In genomic region chr7:44360792-44361301, GRCm38 (mm10) we compare ENCODE assay signal across 8 mouse cellular contexts. TPM values are rescaled to one million over a fixed set of nuclear protein-coding genes. Genes with fewer than 3 reads are reported as not detected.
A peak's percentile ranks its signal among the peaks of the same experiment; 100 is the strongest.
DNase-seq lines count a peak whose midpoint lies in the region; ATAC-seq and TF ChIP-seq lines count a peak whose summit lies in the region.

No protein-coding gene starts in this region.

- H3K4me3 ChIP-seq in kidney, adult 2 months (ENCODE audit: insufficient read depth, low read depth, low read length): no peak overlapping the region
- peak overlapping the region; percentile 52; the same call in 1 of the 2 replicates for H3K4me3 ChIP-seq in intestine, postnatal 0 days (ENCODE audit: low read depth, low read length)
- H3K4me3 ChIP-seq in olfactory bulb, adult 2 months (ENCODE audit: insufficient read depth, low read depth, low read length): peak overlapping the region; percentile 69

- peak overlapping the region; percentile 98 for H3K4me2 ChIP-seq in intestine, postnatal 0 days (replicated peaks; ENCODE audit: low read depth)

- H3K9ac ChIP-seq in intestine, postnatal 0 days (ENCODE audit: low read depth, low read length): no peak overlapping the region

- no peaks in the 10 kb centered on the region for H3K4me1 ChIP-seq in kidney, adult 2 months (ENCODE audit: control insufficient read depth, insufficient read depth, low read length)
- no peaks in the 10 kb centered on the region for H3K4me1 ChIP-seq in intestine, postnatal 0 days (replicated peaks; ENCODE audit: control insufficient read depth, insufficient read depth, low read length)
- H3K4me1 ChIP-seq in olfactory bulb, adult 2 months (ENCODE audit: control insufficient read depth, insufficient read depth, low read length): peaks cover 39% of the 10 kb centered on the region

- H3K27ac ChIP-seq in kidney, adult 2 months (ENCODE audit: insufficient read depth, low read depth, low read length): no peak overlapping the region
- H3K27ac ChIP-seq in intestine, postnatal 0 days (ENCODE audit: low read depth, low read length): no peak overlapping the region
- peak overlapping the region; percentile 93; the same call in 1 of the 2 replicates for H3K27ac ChIP-seq in olfactory bulb, adult 2 months (ENCODE audit: insufficient read depth, low read depth, low read length)

- no peaks in the 10 kb centered on the region for H3K9me3 ChIP-seq in intestine, postnatal 0 days (ENCODE audit: control insufficient read depth)

- 0 out of 2 replicates have a peak, but pooled peaks have one; percentile 0 for ATAC-seq in intestine, postnatal 0 days

- TF ChIP-seq POLR2A in kidney, adult 2 months (IDR thresholded peaks at IDR 0.05; ENCODE audit: low read depth, low read length): no peak
- no peak for TF ChIP-seq POLR2A in olfactory bulb, adult 2 months (IDR thresholded peaks at IDR 0.05; ENCODE audit: insufficient read depth, low read depth, low read length)

- peak; percentile 14 for DNase-seq in kidney, adult 2 months
- DNase-seq in kidney, adult 18-20 months: no peak
- DNase-seq in ES-CJ7 (ENCODE audit: low read depth, low spot score): peak; percentile 61
- DNase-seq in cerebellum, postnatal 36 days: peak; percentile 46 to 52
- DNase-seq in adrenal gland, postnatal 14 days: no peak
- DNase-seq in thymus, postnatal 14 days: no peak

- H3K27me3 ChIP-seq in kidney, adult 2 months (replicated peaks; ENCODE audit: control insufficient read depth, insufficient read depth, low read length): no peaks in the 10 kb centered on the region
- H3K27me3 ChIP-seq in intestine, postnatal 0 days (replicated peaks; ENCODE audit: control insufficient read depth, insufficient read depth, low read length): peaks cover 49% of the 10 kb centered on the region

- no peak for TF ChIP-seq CTCF in kidney, adult 2 months (conservative IDR thresholded peaks at IDR 0.05; ENCODE audit: insufficient read depth, insufficient read length, low read depth, low read length)
- no peak for TF ChIP-seq CTCF in intestine, postnatal 0 days (IDR thresholded peaks at IDR 0.05; ENCODE audit: low read depth)
- no peak for TF ChIP-seq CTCF in olfactory bulb, adult 2 months (IDR thresholded peaks at IDR 0.05; ENCODE audit: insufficient read depth, low read depth, low read length)

- WGBS in kidney, adult 2 months: 9% methylated on average over 21 of the region's 21 CpGs
- 11% methylated on average over 21 of the region's 21 CpGs for WGBS in intestine, postnatal 0 days
- WGBS in olfactory bulb, adult 2 months: 6% methylated on average over 21 of the region's 21 CpGs

- no peaks in the 10 kb centered on the region for H3K36me3 ChIP-seq in kidney, adult 2 months (ENCODE audit: control insufficient read depth, insufficient read depth, low read length)
- no peaks in the 10 kb centered on the region for H3K36me3 ChIP-seq in intestine, postnatal 0 days (ENCODE audit: control insufficient read depth, insufficient read depth)

RNA-seq across cellular contexts. Expression of gene Syt3, which starts 23.1 kb away (rescaled TPM):
- polyA plus RNA-seq in kidney, adult 2 months (2012; rRNA removed): 12.0 and 12.9 TPM in 2 replicates
- 0.55 and 0.58 TPM in 2 replicates for polyA plus RNA-seq in intestine, postnatal 0 days (2015; fragmentation: Nextera tagmentation; extraction: Ambion mirVana)
- polyA plus RNA-seq in olfactory bulb, adult 2 months (2012; ENCODE audit: insufficient read depth, insufficient read length, low replicate concordance, missing spikeins): not detected in 2 replicates
- 2.6 and 3.9 TPM in 2 replicates for total RNA-seq in adrenal gland, postnatal 14 days (2021)

RNA-seq across cellular contexts. Expression of gene 1700008O03Rik, which starts 24.8 kb away (rescaled TPM):
- 0.69 and 0.75 TPM in 2 replicates for polyA plus RNA-seq in kidney, adult 2 months (2012; rRNA removed)
- polyA plus RNA-seq in intestine, postnatal 0 days (2015; fragmentation: Nextera tagmentation; extraction: Ambion mirVana): 0.51 and 0.60 TPM in 2 replicates
- polyA plus RNA-seq in olfactory bulb, adult 2 months (2012; ENCODE audit: insufficient read depth, insufficient read length, low replicate concordance, missing spikeins): not detected in 2 replicates
- total RNA-seq in adrenal gland, postnatal 14 days (2021): 0.59 and 0.71 TPM in 2 replicates

RNA-seq across cellular contexts. Expression of gene Shank1, which starts 50.8 kb away (rescaled TPM):
- 0.43 and 0.66 TPM in 2 replicates for polyA plus RNA-seq in kidney, adult 2 months (2012; rRNA removed)
- 0.39 and 0.44 TPM in 2 replicates for polyA plus RNA-seq in intestine, postnatal 0 days (2015; fragmentation: Nextera tagmentation; extraction: Ambion mirVana)
- polyA plus RNA-seq in olfactory bulb, adult 2 months (2012; ENCODE audit: insufficient read depth, insufficient read length, low replicate concordance, missing spikeins): 51.0 and 92.9 TPM in 2 replicates
- 7.6 and 8.0 TPM in 2 replicates for total RNA-seq in adrenal gland, postnatal 14 days (2021)

RNA-seq across cellular contexts. Expression of gene Clec11a, which starts 54.1 kb away (rescaled TPM):
- 6.4 and 8.1 TPM in 2 replicates for polyA plus RNA-seq in kidney, adult 2 months (2012; rRNA removed)
- 3.5 and 3.8 TPM in 2 replicates for polyA plus RNA-seq in intestine, postnatal 0 days (2015; fragmentation: Nextera tagmentation; extraction: Ambion mirVana)
- polyA plus RNA-seq in olfactory bulb, adult 2 months (2012; ENCODE audit: insufficient read depth, insufficient read length, low replicate concordance, missing spikeins): not detected in 2 replicates
- total RNA-seq in adrenal gland, postnatal 14 days (2021): 3.4 and 3.6 TPM in 2 replicates

Comparison
In these comparisons a context has a peak if more than half of its experiments do, and no peak if none do; other contexts are left out.
1. DNase-seq: peak in kidney, adult 2 months (single experiment), ES-CJ7 (single experiment) and cerebellum, postnatal 36 days (2 of 2); none in kidney, adult 18-20 months (single experiment), adrenal gland, postnatal 14 days (single experiment) and thymus, postnatal 14 days (single experiment).
2. RNA of gene Shank1, which starts 50.8 kb away (polyA plus RNA-seq): 51.0 to 92.9 TPM in olfactory bulb, adult 2 months; 0.43 to 0.66 TPM in kidney, adult 2 months and 0.39 to 0.44 TPM in intestine, postnatal 0 days; every median in the first group is over 10 times any median in the second.